Mouse (Mus musculus) G1E (cell line): Measurements from ENCODE around the gene Dlgap1.

Experiments used
- CTCF ChIP-seq: IDR thresholded peaks from 2 replicates; pipeline ENCODE4 v1.5.1; 2012; ENCODE audit warnings: low read depth, low read length, inconsistent platforms, mixed read lengths
- GATA1 ChIP-seq: IDR thresholded peaks from 2 replicates; pipeline ENCODE4 v1.6.1; 2012; ENCODE audit warnings: borderline replicate concordance, low read length, inconsistent platforms, mixed read lengths
- POLR2AphosphoS5 ChIP-seq: IDR thresholded peaks from 2 replicates; pipeline ENCODE4 v1.6.1; 2012; ENCODE audit warnings: low read depth, low read length, inconsistent platforms; ENCODE audit not compliant: insufficient replicate concordance

- TF ChIP-seq GATA1 (no peak), CTCF (no peak), POLR2AphosphoS5 (no peak)
Measured at GRCm38 (mm10) chr17:70828569-70828968, 859.7 kb downstream of the Dlgap1 start.
